Mouse (Mus musculus) myocyte (in vitro differentiated cells): Measurements from ENCODE around the gene Mesd.

Experiments
- MAX ChIP-seq: IDR thresholded peaks from one replicate; pipeline ENCODE4 v1.6.1; 2011; ENCODE audit warnings: low read depth, mild to moderate bottlenecking, control low read depth
- MYOG ChIP-seq, 3 experiments: IDR thresholded peaks; one replicate each; pipeline ENCODE4 v1.6.1; 2011; ENCODE audit warnings: control low read depth in 2 of 3, low read depth in 2 of 3, mild to moderate bottlenecking in 2 of 3; ENCODE audit not compliant: insufficient read length in 2 of 3, control insufficient read depth in 1 of 3, insufficient read depth in 1 of 3
- POLR2A ChIP-seq: IDR thresholded peaks from one replicate; pipeline ENCODE4 v1.6.1; 2011; ENCODE audit warnings: low read depth, mild to moderate bottlenecking, control low read depth, moderate library complexity; ENCODE audit not compliant: insufficient read length
- SRF ChIP-seq: IDR thresholded peaks from one replicate; pipeline ENCODE4 v1.6.1; 2011; ENCODE audit warnings: low read depth; ENCODE audit not compliant: control insufficient read depth, insufficient read length
- USF1 ChIP-seq: IDR thresholded peaks from one replicate; pipeline ENCODE4 v1.6.1; 2011; ENCODE audit warnings: low read depth, mild to moderate bottlenecking, control low read depth, moderate library complexity

DNA sequence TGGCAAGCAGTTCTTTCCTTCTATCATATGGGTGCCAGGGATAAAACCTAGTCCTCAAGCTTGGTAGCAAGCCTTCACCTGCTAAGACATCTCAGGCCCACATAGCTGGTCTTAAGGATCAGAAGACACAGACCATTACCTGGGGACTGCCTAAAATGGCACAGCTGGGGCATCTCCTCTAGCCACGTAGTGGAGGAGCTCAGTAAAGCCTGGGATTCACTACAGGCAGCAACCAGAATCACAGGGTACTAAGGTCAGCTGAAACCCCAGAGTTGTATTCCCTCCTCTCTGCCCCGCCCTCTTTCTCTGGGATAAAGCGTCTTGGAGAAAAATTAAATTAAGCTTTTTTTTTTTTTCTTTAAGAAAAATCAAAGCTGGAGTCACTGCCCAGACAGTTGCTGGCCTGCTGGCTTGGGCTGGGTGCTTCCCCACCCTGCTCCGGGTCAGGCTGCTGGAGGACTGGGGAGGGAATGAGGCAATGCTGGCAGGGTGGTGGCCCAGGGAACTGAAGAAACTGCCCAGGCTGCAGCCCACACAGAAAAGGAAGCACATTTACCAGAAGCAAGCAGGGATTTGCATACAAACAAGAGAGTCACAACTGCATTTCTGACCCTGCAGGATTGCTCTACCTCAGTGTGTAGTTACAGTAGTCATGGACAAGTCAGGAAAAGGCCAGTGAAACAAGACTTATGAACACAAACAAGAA lies 24.7 kb upstream of the Mesd start:
- no peak for TF ChIP-seq POLR2A
- no peak for TF ChIP-seq USF1
- TF ChIP-seq MYOG (IDR thresholded peaks at IDR 0.05; ENCODE audit: control insufficient read depth in 1 of 3, insufficient read depth in 1 of 3, insufficient read length in 2 of 3, low read depth in 2 of 3) = no peak
- TF ChIP-seq MAX = no peak
- TF ChIP-seq SRF = no peak
